Mouse (Mus musculus) gonadal fat pad, adult 2 months (tissue): ENCODE data around the gene Gm10638. TPM values are rescaled to one million over a fixed set of nuclear protein-coding genes. Genes with fewer than 3 reads are reported as not detected.

Source experiments
- DNase-seq: peaks from one replicate; pipeline ENCODE4 v3.0.0-alpha.2; 2012; ENCODE audit warnings: low read depth
- polyA plus RNA-seq: library from polyadenylated mRNA; depleted of rRNA; stranded (reverse); fragments of >200 nt; gene quantifications from 2 replicates; pipeline ENCODE4 v1.2.3, GENCODE M21; 2012; rRNA removed

Gene Gm10638
- polyA plus RNA-seq = 2.9 and 5.5 TPM in 2 replicates

DNA sequence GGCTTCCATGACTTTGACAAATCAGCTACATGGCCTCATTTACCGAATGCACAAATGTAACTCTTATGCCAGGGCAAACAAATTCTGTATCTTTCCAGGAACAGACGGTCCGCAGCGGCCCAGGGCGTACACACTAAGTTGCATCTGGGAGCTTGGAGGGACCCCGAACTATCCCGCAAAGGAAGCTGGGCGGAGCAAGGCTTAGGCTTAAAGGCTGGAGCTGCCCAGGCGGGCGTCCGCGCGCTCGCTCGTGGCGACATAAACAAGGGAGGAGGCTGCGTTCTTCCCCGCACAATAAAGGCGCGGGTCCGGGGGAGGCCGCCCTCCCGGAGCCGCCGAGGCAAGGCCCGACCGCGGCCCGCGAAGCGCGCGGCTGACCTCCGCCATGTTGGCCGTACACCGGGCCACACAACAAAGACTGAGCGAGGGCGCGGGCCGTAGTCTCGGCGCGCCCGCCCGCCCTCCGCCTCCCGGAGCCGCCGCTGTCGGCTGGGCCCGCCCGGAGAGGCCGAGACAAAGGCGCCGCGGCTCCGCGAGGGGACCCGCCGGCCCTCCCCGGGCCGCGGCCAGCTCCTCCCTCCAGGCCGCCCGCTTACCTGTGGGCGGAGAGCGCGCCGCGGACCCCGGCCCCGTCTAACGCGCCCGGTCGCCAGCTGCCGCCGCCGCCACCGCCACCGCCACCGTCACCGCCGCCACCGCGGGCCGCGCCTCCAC is at the start of gene Gm10638, which contains the start of gene Siah1a:
Gm10638 (plus strand) TSS at position 479 of the 714 bp plus-strand sequence.
Siah1a (minus strand) TSS at position 714 of the 714 bp plus-strand sequence.
- no peak for DNase-seq

DNA sequence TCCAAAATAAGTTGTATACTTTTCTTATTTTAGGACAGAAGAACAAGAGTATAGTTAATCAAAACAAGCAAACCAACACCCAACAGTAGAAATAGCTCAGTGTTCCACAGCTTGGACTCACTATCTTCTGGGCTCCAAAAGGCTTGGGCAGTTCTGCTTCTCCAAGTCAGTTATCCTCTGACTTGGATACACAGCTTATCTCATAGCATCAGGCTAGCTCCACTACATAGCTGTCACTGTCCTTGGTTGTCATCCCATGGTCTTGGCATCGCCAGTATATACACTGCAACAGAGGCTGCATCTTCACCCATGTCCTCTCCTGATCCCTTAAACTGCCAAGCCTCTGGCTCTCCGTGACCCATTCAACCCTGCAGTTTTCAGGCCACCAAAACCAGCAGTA is 49.8 kb upstream of the Gm10638 start:
- no peak for DNase-seq

DNA sequence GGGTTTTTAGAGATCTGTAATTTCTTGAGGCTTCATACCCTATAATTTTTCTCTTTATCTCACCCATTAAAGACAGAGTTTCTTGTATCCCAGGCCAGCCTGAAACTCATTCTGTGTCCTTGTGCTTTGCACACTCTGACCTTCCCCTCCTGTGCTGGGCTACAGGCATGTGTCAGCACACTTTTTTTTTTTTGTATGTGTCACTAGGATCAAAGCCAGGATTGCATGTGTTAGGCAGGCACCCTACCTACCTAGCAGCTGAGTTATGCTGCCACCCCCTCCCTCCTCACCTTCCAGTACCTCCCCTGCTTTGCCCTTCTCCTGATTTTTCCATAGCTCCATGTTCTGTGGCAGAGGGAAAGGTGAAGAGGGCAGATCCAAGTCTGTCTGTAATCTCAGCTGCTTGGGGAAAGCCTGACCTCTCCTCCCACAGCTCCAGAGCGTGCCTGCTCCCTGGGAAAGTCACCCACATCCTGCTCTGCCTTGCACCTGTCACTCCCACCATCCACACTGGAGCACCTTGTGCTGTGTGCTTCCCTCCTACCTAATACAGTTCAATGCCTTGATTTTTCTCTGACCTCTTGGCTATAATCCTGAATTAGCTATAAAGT is 46.6 kb upstream of the Gm10638 start:
- no peak for DNase-seq

DNA sequence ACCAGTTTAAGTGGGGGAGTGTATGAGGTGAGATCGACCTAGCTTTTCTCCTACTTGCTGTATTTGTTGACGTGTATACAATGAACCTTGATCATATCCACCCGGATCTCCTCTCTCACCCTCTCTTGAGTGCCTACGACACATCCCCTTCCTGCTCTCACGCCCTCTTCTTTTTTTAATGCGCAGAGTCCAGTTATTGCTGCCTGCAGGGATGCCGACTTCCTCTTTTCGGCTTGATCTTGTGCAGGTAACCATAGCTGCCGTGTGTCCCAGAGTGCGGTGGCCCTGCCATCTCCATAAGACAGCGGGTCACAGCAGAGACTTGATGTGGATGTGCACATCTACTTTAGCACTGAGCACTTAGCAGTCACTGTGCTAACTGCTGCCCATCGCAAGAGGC is 46.0 kb upstream of the Gm10638 start:
- no peak for DNase-seq

DNA sequence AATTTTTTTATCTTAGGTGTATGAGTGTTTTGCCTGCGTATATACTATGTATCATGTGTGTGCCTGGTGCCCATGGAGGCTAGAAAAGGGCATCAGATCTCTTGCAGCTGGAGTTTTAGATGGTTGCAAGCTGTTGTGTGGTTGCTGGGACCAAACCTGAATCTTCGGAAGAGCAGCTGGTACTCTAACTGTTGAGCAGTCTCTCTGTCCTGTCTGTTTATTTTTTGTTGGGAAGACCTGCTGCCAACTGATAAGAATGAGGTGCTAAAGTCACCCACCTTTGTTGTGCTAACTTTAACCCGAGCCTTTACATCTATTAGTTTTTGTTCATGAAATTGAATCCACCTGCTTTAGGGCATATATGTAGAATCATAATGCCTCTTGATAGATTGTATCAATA is 43.0 kb upstream of the Gm10638 start:
- DNase-seq = no peak

DNA sequence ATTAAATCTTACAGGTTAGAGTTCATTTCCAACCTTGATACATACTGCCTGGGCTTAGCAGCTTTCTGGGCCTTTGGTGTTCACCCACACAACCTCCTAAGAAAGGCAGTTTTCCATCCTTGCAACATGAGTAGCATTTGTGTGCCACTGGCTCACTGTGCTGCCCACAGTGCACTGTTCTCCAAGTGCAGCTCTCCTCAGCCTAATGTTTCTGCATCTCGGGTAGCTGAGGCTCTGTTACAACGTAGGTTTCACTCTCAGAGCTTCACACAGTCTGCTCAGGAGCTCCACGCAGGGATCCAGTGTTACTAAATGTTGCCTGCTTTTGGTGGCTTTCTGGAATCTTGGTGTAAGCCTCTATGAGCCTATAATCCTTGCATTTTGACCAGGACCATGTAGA is 40.2 kb upstream of the Gm10638 start:
- DNase-seq = no peak

DNA sequence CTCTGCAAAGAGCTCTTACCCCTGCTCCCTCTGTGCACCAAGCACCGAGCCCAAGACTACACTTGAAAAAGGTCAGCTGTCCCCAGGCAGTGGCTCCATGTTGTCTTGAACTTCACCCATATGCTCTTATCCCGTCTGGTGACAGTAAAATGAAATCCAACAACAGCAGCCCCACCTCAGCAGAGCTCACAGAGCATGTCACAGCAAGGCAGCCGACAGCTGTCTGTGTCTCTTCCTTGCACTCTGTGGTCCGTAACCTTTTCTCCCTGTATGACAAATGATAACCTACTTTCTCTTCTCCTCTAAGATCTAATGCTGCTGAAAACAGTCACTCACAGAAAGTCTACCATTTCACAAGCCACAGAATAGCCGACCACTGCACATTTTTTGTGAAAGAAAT is 38.7 kb upstream of the Gm10638 start:
- DNase-seq = no peak

DNA sequence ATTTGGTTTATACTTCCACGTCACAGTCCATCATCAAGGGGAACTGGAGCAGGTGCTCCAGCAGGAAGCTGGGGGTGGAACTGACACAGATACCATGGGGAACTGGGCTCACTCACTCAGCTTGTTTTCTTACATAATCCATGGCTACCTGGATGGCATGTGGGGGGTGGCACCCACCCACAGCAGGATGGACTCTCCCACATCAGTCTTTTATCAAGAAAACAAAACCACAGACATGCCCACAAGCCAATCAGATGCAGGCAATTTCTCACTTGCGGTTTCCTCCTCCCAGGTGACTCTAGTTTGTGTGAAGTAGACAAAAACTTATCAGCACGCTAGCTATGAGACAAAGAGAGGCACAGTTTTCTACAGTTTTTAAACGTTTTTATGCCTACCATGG is 37.6 kb upstream of the Gm10638 start:
- DNase-seq = no peak

DNA sequence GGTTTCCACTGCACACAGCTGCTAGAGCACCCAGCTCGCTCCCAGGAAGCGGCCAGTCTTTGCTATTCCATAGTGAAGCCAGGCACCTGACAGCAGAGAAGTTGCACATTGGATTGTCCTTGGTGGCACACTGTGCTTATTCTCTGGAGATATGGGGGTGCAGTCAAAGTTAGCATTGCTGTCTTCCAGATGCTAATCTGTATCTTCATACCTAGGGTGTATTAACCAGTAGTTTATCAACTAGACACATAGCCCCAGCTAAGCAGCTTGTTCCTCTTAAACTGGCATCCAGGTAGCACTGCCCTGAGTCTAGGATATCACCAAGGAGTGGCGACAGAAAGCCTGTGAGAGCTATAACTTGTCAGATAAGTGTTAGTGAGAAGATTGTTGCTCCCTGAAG is 32.9 kb upstream of the Gm10638 start:
- no peak for DNase-seq

DNA sequence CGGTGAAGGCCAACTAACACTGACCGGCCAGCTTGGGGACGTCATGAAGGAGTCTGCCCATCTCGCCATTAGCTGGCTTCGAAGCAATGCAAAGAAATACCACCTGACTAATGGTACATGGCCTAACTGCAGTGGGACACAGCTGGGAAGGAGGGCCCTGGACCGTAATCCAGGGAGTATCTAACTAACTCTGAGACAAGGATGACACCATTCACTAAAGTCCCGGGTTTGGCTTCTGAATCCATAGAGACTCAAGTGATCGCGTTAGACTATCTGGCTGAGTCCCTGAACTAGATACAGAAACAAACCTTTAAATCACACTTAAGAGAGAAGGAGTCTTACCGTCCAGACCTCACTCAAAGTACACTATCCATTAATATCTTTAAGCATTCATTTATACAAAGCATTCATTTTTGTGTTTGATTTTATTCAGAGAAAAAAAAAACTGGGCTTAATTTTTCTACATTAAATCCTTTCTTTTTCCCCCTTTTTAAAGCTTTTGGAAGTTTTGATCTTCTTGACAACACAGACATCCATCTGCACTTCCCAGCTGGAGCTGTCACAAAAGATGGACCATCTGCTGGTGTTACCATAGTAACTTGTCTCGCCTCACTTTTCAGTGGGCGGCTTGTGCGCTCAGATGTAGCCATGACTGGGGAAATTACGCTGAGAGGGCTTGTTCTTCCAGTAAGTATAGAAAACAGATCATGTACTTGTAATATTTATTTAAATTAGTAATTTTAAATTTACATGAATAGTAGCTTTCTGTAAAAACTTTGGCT is 31.9 kb upstream of the Gm10638 start:
- DNase-seq = no peak

DNA sequence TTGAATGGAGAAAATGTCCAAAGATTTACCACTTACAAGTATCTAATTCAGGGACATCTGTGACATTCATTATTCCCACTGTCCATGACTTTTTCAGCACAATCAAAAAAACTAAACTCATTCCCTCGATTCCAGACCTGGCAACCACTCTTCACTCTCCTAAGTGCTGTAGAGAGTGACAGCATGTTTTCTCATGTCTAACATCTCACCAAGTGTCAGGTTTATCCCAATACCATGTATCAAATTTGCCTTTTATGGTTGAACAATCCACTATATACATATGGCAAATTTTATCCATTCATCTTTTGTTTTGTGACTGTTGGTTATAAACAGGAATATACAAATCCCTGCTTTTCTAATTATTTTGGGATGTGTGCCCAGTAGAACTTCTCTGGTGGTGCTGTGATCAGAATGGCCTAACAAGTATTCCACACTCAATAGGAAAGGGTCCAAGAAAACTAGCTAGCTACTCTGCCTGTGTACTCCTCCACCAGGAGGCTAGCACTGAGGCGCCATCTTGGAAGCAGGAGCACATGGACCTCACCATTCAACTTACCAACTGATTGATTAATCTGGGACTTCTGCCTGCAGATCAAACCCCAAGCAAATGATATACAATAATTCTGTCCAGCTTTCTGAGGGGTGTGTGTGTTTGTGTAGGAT is 27.0 kb upstream of the Gm10638 start:
- no peak for DNase-seq

DNA sequence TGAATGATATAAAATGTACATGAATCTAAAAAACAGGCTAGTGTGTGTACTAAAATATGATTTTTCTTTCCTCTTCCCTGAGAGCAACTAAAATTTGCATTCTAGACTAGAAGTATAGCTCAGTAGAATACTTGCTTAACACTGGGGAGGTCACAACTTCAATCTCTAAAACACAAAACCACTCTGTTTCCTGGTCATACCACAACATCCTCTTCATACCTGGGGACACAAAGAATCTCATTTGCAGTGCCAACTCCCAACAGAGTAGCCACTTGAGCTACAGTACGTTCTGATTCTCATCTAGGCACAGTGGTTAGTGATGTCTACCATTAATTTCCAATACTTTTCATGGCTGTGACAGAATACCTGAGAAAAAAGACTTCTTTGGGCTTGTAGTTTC is 26.1 kb upstream of the Gm10638 start:
- DNase-seq = no peak

DNA sequence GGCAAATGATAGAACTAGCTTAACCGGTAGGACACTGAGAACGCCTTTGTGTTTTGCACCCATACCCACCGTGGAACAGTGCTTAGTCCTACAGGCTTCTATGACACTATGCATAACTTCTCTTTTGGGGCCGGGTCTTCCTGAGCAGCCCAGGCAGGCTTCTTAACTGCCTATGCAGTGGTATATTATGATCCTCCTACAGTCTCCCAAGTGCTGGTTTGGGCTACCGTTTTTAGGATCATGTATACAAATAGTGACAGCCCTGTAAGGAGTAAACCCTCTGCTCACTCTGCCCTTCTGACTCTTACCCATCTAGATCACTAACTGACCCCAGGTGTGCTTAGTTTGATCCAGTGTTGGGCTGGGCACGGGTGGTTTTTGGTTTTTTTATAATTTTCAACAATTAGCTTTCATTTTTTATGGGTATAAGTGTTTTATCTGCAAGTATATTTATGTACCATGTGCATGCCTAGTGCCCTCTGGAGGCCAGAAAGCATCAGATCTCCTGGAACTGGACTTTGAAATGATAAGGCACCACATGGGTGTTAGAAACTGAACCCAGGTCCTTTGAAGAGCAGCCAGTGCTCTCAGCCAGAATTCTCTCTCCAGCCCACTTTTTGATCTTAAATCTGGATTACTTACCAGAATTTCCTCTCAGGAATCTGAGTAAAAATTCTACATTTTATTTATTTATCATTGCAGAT is 24.6 kb upstream of the Gm10638 start:
- DNase-seq = no peak

DNA sequence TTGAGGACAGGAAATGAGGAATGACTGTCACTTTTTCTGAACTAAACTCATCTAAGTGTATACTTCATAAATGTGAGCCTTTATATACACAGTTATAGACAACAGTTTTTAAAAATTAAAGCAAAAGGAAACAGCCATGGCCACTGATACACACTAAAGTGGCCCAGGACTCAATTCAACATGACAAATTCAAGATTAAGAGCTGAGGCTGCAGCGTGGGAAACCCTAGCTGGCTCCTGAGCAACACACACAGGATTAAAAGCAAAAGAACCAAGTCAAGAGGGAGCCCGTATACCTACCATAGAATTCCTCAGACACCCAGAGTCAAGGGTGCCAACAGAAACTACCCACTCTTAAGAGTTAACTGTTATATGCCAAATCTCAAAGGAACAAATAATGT is 24.0 kb upstream of the Gm10638 start:
- DNase-seq = no peak

DNA sequence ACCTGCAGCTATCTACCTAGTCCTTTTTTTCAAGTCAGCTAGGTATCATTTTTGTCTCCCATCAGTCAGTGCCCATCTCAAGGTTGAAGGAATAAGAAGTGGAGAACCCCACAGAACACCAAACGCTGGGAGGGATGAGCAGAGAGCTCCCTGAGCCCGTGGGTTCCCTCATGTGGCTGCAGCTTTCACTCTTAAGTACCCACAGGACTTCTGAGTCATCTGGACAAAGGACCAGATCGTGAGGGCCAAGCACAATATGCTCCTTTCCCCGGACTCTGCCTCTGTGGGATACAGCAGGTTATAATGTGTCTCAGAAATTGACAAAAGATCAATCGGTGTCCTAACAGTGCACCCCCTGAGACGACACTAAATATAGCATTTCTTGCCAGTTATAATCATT is 18.5 kb upstream of the Gm10638 start:
- DNase-seq = no peak

DNA sequence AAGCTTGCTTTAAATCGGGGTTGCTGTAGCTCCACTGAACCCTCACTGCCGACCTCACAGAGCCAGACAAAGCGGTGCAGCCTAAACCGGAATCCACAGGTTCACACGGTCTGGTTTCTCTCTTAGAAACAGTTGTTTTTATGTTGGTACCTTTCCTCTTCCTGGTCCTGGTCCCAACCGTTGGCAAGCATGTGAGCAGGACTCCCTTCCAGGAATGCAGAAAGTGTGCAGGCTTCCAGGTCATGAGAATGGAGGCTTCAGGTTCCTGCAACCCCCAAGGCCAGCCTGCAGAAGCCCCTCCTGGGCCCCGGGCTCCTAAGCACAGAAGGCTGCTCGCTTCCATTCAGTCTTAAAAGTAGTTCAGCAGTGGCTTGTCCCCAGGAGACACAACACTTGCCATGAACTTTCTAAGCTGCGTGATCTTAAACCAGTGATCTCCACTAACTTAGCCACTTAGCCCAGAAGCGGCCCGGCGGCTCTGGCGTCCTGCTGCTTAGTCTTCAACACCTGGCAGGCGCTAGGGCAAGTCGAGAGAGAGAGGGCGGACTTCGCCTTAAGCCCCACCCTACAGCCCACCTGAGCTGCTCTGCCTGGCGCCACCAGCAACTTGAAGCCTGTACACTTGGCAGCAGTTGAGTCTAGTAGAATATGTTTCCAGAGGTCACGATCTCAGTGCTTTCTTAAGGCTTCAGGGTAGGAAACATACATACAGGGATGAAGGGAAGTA is 17.1 kb upstream of the Gm10638 start:
- DNase-seq = no peak

DNA sequence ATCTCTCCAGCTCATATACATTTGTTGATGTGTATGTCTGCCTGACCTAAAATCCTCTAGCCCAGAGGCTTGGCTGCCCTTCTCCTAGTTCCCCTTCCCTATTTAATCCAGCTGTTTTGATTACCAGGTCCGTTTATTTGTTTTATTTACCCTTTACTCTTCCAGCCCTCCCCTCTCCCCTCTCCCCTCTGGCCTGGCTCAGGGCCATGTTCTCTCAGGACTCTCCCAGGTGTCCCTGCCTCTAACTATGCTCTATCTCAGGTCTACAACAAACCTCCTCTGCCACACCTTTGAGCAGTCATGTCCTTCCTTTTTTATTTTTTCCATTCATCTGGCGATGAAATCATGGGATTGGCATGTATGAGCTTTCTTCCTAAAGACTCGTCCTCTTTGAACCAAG is 15.2 kb upstream of the Gm10638 start:
- DNase-seq = no peak

DNA sequence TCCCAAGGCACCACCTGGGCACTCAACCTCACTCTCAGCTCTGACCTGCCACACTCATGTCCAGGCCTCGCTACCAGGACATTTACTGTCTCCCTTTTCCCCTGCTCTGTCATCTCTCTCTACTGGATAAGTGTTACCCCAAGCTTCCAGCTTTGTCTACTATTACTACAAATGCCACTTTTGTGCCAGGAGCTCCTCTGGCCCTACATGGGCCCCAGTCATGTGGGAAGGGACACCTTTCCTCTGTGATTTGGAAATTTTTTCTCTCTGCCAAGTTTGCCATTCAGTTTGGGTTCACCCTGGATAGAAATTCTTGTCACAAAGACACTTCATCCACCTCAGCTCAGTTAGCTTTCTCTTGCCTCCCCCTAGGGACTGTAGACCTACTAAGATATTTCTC is 14.6 kb upstream of the Gm10638 start:
- DNase-seq = no peak

DNA sequence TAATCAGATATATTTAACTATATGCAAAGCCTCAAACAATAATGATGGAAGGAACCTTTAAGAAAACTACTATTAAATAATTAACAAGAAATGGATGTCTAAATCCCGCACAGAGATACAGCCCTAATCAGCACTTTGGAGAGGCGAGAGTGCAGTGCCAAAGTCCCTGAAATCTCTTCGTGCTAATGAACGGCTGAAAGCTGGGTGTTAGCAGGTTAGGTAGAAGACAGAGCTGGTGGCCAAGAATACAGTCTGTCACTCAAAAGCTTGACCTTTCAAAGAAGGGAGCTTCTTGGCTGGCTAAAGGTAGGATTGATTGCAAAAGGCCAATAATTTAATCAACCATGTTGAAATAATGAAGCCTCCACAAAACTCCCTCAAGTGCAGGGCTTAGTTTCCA is 11.3 kb upstream of the Gm10638 start:
- no peak for DNase-seq

DNA sequence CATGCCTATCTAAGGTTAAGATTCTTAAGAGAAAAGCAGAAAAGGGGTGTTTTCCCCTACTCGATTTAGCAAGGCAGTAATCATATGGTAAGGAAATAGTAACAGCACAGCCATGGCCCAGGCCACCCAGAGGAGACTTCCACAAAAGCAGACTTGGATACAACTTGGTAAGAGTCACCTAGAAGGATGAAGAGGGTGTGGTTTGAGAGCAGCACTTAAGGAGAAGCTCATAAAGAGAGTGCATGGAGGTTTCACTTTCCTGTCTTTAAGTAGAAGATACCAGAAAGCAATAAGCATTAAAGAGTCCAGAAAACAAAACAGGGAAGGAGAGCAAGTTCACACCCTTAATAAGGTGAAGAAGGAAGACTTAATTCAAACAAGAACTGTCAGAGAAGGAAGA is 10.5 kb upstream of the Gm10638 start:
- DNase-seq = no peak
